Mouse (Mus musculus) CH12.LX (cell line): Measurements from ENCODE around the gene Serpina3b. TPM values are rescaled to one million over a fixed set of nuclear protein-coding genes. Genes with fewer than 3 reads are reported as not detected.

ENCODE experiments used
- DNase-seq: peaks from one replicate; pipeline ENCODE4 v3.0.0-alpha.2; 2013; ENCODE audit errors: extremely low read depth
- H3K27ac ChIP-seq: 2 replicates; pipeline ENCODE4 v1.5.1; 2012; ENCODE audit warnings: low read depth, mild to moderate bottlenecking, control low read depth, moderate library complexity; ENCODE audit not compliant: insufficient read depth
- H3K27me3 ChIP-seq: replicated peaks from 2 replicates; pipeline ENCODE3; 2012; ENCODE audit warnings: inconsistent platforms
- H3K36me3 ChIP-seq, 2 experiments: replicated peaks in 1 of 2; 2 replicates each; pipeline versions ENCODE3 to v1.6.1; 2012; ENCODE audit warnings: inconsistent platforms in 1 of 2, low read length in 1 of 2, mild to moderate bottlenecking in 1 of 2, mixed read lengths in 1 of 2, moderate library complexity in 1 of 2; ENCODE audit not compliant: control insufficient read depth in 1 of 2, insufficient read depth in 1 of 2
- H3K4me1 ChIP-seq, 2 experiments: 2 replicates each; pipeline ENCODE4 v1.6.1; 2012; ENCODE audit warnings: inconsistent platforms in 1 of 2, moderate library complexity in 1 of 2; ENCODE audit not compliant: insufficient read depth in 2 of 2, control insufficient read depth in 1 of 2
- H3K4me2 ChIP-seq: 2 replicates; pipeline ENCODE4 v1.6.1; 2012; ENCODE audit warnings: low read depth, mild to moderate bottlenecking, control low read depth; ENCODE audit not compliant: poor library complexity, insufficient read depth, severe bottlenecking
- H3K4me3 ChIP-seq, 3 experiments: fragments of 150-350 bp in 1 of 3; sonication (generic) in 1 of 3; replicated peaks in 1 of 3; 2 replicates each; pipeline versions ENCODE3 to v1.5.1; 2011 to 2012; ENCODE audit warnings: low read depth in 2 of 3, low read length in 2 of 3, mild to moderate bottlenecking in 2 of 3, moderate library complexity in 2 of 3, control low read depth in 1 of 3, improper control_type of control experiment in 1 of 3, inconsistent platforms in 1 of 3, mixed read lengths in 1 of 3; ENCODE audit not compliant: poor library complexity in 1 of 3
- H3K79me2 ChIP-seq: replicated peaks from 2 replicates; pipeline ENCODE4 v1.6.1; 2012; ENCODE audit warnings: mild to moderate bottlenecking, moderate library complexity; ENCODE audit not compliant: control insufficient read depth, poor library complexity, insufficient read depth, severe bottlenecking; ENCODE audit errors: extremely low read depth
- H3K9ac ChIP-seq: 2 replicates; pipeline ENCODE4 v1.6.1; 2012; ENCODE audit warnings: low read depth, mild to moderate bottlenecking, control low read depth, moderate library complexity; ENCODE audit not compliant: insufficient read depth
- H3K9me3 ChIP-seq: replicated peaks from 2 replicates; pipeline ENCODE3; 2012; ENCODE audit warnings: low read length, inconsistent platforms, mixed read lengths
- BHLHE40 ChIP-seq: IDR thresholded peaks from 2 replicates; pipeline ENCODE4 v1.6.1; 2011; ENCODE audit warnings: mild to moderate bottlenecking, low read depth, low read length, improper control_type of control experiment
- CHD2 ChIP-seq: IDR thresholded peaks from 2 replicates; pipeline ENCODE4 v1.6.1; 2011; ENCODE audit warnings: low read length, improper control_type of control experiment
- CTCF ChIP-seq, 2 experiments: IDR thresholded peaks in 1 of 2; conservative IDR thresholded peaks in 1 of 2; 2 replicates each; pipeline ENCODE4 v1.5.1; 2011 to 2012; ENCODE audit warnings: low read depth in 2 of 2, low read length in 2 of 2, improper control_type of control experiment in 1 of 2, inconsistent platforms in 1 of 2, mild to moderate bottlenecking in 1 of 2, moderate library complexity in 1 of 2
- EP300 ChIP-seq: IDR thresholded peaks from 2 replicates; pipeline ENCODE4 v1.6.1; 2011; ENCODE audit warnings: low read length, improper control_type of control experiment
- ETS1 ChIP-seq: conservative IDR thresholded peaks from 2 replicates; pipeline ENCODE4 v1.6.1; 2012; ENCODE audit warnings: low read depth, mild to moderate bottlenecking, inconsistent platforms, low read length, improper control_type of control experiment, moderate library complexity
- IRF4 ChIP-seq: IDR thresholded peaks from 2 replicates; pipeline ENCODE4 v1.6.1; 2014; ENCODE audit warnings: low read depth, mild to moderate bottlenecking, inconsistent platforms, low read length, improper control_type of control experiment
- JUND ChIP-seq: conservative IDR thresholded peaks from 2 replicates; pipeline ENCODE4 v1.6.1; 2011; ENCODE audit warnings: low read depth, low read length, improper control_type of control experiment
- MYC ChIP-seq: IDR thresholded peaks from 2 replicates; pipeline ENCODE4 v1.6.1; 2011; ENCODE audit warnings: low read depth, mild to moderate bottlenecking, improper control_type of control experiment, low read length
- NELFE ChIP-seq: IDR thresholded peaks from 2 replicates; pipeline ENCODE4 v1.6.1; 2011; ENCODE audit warnings: low read depth, low read length, improper control_type of control experiment
- PAX5 ChIP-seq: IDR thresholded peaks from 2 replicates; pipeline ENCODE4 v1.6.1; 2012; ENCODE audit warnings: low read length, inconsistent platforms, mixed read lengths
- POLR2AphosphoS2 ChIP-seq: IDR thresholded peaks from 2 replicates; pipeline ENCODE4 v1.6.1; 2011; ENCODE audit warnings: low read depth, low read length, improper control_type of control experiment
- RAD21 ChIP-seq: IDR thresholded peaks from 2 replicates; pipeline ENCODE4 v1.6.1; 2011; ENCODE audit warnings: low read depth, mild to moderate bottlenecking, low read length, improper control_type of control experiment, moderate library complexity
- RCOR1 ChIP-seq: conservative IDR thresholded peaks from 2 replicates; pipeline ENCODE4 v1.6.1; 2012; ENCODE audit warnings: low read depth, mild to moderate bottlenecking, inconsistent platforms, low read length, improper control_type of control experiment
- SMC3 ChIP-seq: IDR thresholded peaks from 2 replicates; pipeline ENCODE4 v1.6.1; 2011; ENCODE audit warnings: low read depth, low read length, improper control_type of control experiment
- ZKSCAN1 ChIP-seq: IDR thresholded peaks from 2 replicates; pipeline ENCODE4 v1.6.1; 2012; ENCODE audit warnings: low read depth, inconsistent platforms, low read length, improper control_type of control experiment, borderline replicate concordance
- ZMIZ1 ChIP-seq: IDR thresholded peaks from 2 replicates; pipeline ENCODE4 v1.6.1; 2012; ENCODE audit warnings: low read depth, mild to moderate bottlenecking, inconsistent platforms, low read length, improper control_type of control experiment
- dilution Hi-C: fragments of 300-500 bp; cut with MboI; formaldehyde crosslinking; loops from 2 replicates; pipeline ENCODE4 v1.14.3; 2020; ENCODE audit warnings: low sequenced_read_pairs; ENCODE audit not compliant: extremely low pct_unique_long_range_greater_than_20kb, extremely low pct_ligation_motif_present
- in situ Hi-C: fragments of 300-500 bp; cut with MboI; formaldehyde crosslinking; loops from 3 replicates; pipeline ENCODE4 v1.14.3; 2019; ENCODE audit warnings: low sequenced_read_pairs, low pct_ligation_motif_present, low pct_unique_long_range_greater_than_20kb, mixed read lengths
- polyA plus RNA-seq: library from polyadenylated mRNA; unstranded; fragments of >175 nt; gene quantifications from 2 replicates; pipeline ENCODE4 v1.2.1, GENCODE M21; 2012; ENCODE audit warnings: low read depth; ENCODE audit not compliant: insufficient read length
- total RNA-seq, 2 experiments: library from RNA; depleted of rRNA; stranded (reverse); fragments of 300-350 nt in 1 of 2; fragments of >200 nt in 1 of 2; gene quantifications; 2 replicates each; pipeline ENCODE4 v1.2.3; 2012 to 2014

The Serpina3b gene
- total and polyA plus RNA-seq, 3 experiments: not detected

DNA sequence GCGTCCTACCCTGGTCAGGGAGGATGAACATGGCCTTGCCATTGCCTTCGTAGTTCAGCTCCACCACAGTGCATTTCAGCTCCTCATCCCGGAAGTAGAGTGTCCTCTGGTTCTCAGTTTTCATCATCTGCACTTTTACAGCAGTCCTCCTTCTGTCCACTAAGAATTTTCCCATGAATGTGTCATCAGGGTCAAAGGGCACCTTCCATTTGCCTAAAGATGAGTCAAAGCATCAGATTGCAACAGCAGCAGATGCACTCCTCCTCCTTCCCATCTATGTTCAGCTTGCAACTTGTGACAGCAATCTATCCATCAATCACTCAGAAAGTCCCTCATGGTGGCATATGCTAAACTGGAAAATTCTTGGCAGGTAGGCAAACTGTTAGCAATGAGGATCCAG is 47.8 kb downstream of the Serpina3b start:
- in situ Hi-C loops: no loop called here
- H3K4me2 ChIP-seq: no peak overlapping the region
- H3K4me1 ChIP-seq: no peaks in the 10 kb centered on the region
- H3K27ac ChIP-seq: no peak overlapping the region
- no peak for DNase-seq
- H3K4me3 ChIP-seq: no peak overlapping the region
- no peak overlapping the region for H3K9ac ChIP-seq
- no peaks in the 10 kb centered on the region for H3K79me2 ChIP-seq
- peaks cover 3% of the 10 kb centered on the region for H3K9me3 ChIP-seq
- H3K36me3 ChIP-seq: no peaks in the 10 kb centered on the region
- peaks cover 19% of the 10 kb centered on the region for H3K27me3 ChIP-seq
- dilution Hi-C loops: no loop called here
- TF ChIP-seq ETS1: no peak
- TF ChIP-seq POLR2AphosphoS2: no peak
- TF ChIP-seq SMC3: no peak
- TF ChIP-seq JUND: no peak
- no peak for TF ChIP-seq NELFE
- no peak for TF ChIP-seq RAD21
- TF ChIP-seq ZKSCAN1: no peak
- TF ChIP-seq PAX5: no peak
- no peak for TF ChIP-seq IRF4
- TF ChIP-seq ZMIZ1: no peak
- no peak for TF ChIP-seq CTCF (conservative IDR thresholded peaks at IDR 0.05 in 1 of 2, IDR thresholded peaks at IDR 0.05 in 1 of 2; ENCODE audit: low read depth in 2 of 2, low read length in 2 of 2)
- TF ChIP-seq BHLHE40: no peak
- TF ChIP-seq CHD2: no peak
- TF ChIP-seq MYC: no peak

DNA sequence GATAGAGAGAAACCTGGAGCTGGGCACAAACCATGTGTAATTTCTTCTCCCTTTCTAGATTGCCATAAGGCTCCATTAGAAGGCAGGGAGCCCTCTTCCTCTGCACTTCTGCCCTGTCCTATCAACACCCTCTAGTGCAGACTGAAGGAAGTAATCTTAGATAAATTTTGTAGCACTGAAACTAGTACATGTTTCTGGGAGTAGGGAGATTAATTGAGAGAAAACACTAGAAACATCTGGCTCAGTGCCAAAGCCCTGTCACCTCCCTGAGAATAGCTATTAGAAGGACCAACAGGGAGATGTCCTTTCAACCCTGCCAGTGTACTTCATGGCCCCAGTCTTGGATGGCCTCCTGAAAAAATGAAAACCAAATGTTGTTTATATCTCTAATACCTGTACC is 50.8 kb downstream of the Serpina3b start:
- dilution Hi-C loops: no loop called here
- in situ Hi-C loops: no loop called here
- Histone ChIP-seq H3K36me3 (no peaks in the 10 kb centered on the region), H3K27ac (no peak overlapping the region), H3K27me3 (peaks cover 11% of the 10 kb centered on the region), H3K9me3 (peaks cover 1% of the 10 kb centered on the region), H3K79me2 (no peaks in the 10 kb centered on the region), H3K4me2 (no peak overlapping the region), H3K4me1 (no peaks in the 10 kb centered on the region), H3K4me3 (no peak overlapping the region), H3K9ac (no peak overlapping the region)
- TF ChIP-seq ETS1 (no peak), IRF4 (no peak), EP300 (no peak)
- no peak for DNase-seq

DNA sequence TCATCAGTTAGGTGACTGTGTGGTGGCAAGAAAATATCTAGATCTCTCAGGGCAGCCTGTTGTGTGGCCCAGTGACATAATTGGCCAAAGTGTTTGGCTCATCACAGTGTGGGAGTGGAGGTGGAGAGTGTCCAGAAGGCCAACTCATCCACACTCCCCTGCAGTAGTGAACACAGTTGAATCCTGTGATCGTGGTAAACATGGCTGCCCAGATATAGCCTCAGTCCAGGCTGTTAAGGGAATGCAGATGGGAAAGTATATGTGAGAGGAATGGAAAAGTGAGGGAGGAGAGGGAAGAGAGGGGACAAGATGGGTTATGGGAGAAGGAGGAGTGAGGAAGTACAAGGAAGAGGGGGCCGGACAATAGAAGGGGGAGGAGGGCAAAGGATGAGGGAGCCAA is 51.2 kb downstream of the Serpina3b start:
- Histone ChIP-seq H3K79me2 (no peaks in the 10 kb centered on the region), H3K36me3 (no peaks in the 10 kb centered on the region), H3K4me1 (no peaks in the 10 kb centered on the region), H3K27ac (no peak overlapping the region), H3K4me2 (no peak overlapping the region), H3K4me3 (no peak overlapping the region), H3K27me3 (peaks cover 10% of the 10 kb centered on the region), H3K9me3 (no peaks in the 10 kb centered on the region), H3K9ac (no peak overlapping the region)
- DNase-seq: no peak
- no peak for TF ChIP-seq IRF4
- TF ChIP-seq RCOR1: no peak
- dilution Hi-C loops: no loop called here
- in situ Hi-C loops: no loop called here
